Mouse (Mus musculus) CD4-positive helper T cell, adult 2 months (primary cell): ENCODE measurements around the gene Gcn1l1.

ENCODE experiments used
- DNase-seq: peaks from one replicate; pipeline ENCODE4 v3.0.0-alpha.2; 2012; ENCODE audit warnings: low read depth, missing footprints, low spot score

Gcn1l1 gene

DNA sequence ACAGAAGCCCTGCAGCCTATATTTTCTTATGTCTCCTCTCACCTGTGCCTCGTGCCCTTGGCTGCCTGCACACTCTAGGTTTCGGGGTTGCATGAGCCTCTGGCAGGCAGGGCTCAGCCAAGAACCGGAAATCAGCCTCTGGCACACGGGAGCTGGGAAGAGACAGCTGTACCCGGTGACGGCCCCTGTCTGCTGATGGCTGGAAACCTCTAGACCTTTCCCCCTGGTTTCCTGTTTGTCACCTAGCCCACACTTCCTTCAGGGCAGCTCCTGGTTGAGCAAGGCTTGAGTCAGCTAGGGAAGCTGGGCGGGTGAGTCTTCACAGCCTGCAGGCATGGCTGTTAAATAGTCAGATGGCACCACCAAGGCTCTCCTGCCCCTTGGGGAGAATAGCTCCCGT lies 30.2 kb upstream of the Gcn1l1 start:
- peak; percentile 71 for DNase-seq

DNA sequence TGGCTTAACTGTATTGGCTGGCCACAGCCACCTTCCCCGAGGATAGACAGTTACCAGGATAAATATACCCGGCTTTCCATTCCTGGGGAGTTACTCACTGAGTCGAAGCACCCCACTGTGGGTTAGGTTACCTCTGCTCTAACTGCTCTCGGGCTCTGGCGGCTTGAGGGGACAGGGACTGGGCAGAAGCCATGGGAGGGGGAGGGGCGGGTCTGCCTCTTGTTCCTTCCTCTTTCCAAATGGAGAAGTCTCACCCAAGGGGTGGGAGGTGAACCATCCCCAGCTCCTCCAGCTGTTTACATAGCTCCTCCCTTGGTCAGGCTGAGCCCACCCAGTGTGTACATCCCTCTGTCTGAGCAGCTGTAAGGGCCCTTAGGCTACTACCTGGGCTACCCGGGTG lies 29.4 kb upstream of the Gcn1l1 start:
- DNase-seq = no peak

DNA sequence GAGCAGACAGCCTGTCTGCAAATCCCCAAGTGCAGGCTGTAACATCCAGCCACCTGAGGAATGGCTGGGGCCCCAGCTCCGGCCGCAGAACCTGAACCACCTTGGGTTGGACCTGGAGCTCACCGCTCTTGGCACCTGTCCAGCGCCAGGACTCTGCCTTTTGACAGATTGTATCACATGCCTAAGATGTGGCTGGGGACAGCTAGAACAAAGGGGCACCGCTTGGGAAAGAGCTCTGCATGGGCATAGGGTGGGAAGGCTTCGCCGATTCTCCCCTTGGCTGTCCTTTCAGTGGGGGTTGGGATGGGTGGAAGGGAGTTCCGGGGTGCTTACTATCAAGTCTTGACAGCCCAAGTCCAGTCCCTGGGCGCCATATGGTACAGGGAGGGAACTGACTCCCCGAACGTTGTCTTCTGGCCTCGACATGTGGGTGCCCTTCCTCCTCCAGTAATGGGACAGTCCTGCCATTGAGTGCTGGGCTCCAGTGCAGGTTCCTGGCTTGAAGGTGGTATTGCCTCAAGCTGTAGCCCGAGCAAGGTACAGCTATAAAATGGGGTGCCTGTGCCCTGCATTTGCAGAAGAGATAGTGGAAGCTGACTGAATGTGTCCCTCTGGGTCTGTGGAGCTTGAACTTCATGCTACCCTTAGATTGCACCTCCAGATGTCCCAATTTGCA lies 26.9 kb upstream of the Gcn1l1 start:
- peak; percentile 30 for DNase-seq

DNA sequence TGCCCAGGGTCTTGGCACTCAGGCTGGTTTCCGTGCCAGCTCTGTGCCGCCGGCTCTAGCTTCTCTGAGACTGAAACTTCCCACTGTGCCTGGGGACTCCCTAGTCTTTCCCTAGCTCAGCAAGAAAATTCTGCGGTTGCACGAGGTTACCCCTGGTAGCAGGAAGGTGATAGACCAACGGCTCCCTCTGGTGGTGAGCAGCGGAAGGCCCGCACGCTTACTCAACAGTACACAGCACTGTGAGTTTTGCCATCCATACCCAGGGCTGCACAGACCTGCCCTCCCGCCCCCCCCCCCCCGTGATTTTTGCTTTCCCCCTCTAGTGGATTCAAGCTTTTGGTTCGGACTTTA lies 26.4 kb upstream of the Gcn1l1 start:
- DNase-seq = peak; percentile 90

DNA sequence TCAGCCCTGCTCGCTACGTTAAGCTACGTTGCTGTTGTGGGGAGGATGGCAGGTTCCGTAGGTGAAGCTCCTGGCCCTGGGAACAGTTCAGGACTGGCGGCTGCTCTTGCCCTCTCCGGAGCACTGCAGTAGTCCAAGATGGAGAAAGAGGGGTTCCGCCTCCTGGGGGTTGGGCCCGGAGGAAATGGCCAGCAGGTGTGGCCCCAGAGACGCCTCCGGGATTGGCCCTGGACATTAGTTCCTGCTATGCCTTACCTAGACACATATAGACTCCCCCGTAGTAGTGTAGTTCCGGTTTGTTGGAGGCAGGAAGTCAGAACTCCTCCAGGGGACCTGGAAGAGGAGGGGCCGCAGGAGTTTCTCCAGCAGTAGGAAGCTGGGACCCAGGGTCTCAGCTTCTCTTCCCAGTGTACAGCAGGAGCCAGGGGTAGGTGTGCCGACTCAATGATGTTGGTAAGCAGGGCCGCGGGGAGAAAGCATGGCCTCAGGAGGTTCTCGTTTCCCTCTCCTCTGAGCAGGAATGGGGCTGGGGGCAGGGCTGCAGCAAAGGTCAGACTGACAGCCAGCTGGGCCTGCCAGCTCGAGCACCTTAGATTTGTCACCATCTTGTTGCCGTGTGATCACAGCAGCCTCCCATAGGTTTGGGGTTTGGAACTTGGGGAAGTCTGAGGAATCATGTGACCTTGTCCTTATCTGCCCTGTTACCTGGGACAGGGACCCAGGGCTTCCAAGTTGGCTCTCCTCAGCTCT lies 22.2 kb upstream of the Gcn1l1 start:
- DNase-seq = peak; percentile 59

DNA sequence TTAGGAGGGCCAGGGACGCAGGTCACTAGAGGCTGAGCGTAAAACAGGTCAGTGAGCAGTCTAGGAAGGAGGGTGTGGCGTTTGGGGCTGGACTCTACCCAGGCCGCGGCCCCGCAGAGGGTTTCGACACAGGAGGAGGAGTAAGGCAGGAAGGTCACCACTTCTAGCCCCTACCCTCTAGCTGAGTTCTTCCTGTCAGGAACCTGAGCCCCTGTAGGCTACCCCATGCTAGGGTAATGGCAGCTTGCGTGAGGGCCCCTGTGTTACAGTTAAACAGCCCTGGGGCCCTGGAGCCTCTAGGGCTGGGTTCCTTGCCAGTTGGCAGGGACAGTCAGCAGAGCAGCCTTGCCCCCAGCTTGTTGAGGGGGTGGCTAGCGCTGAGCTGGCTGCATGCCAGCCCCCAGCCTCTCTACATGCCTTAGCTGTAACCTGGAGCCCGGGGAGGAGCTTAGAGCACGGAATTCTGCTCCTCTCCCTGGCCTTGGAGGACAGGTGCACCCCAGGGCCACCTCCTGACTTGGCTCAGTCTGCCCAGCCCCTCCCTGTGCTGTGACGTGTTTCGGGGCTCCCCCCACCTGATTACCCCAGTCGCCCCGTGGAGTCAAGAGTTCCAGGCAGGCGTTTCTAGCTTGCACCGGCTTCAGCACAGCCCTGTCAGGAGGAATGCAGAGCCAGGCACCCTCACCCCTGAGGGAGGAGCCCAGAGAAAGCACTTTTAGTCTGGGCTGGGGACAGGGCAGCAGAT lies 21.4 kb upstream of the Gcn1l1 start:
- no peak for DNase-seq

DNA sequence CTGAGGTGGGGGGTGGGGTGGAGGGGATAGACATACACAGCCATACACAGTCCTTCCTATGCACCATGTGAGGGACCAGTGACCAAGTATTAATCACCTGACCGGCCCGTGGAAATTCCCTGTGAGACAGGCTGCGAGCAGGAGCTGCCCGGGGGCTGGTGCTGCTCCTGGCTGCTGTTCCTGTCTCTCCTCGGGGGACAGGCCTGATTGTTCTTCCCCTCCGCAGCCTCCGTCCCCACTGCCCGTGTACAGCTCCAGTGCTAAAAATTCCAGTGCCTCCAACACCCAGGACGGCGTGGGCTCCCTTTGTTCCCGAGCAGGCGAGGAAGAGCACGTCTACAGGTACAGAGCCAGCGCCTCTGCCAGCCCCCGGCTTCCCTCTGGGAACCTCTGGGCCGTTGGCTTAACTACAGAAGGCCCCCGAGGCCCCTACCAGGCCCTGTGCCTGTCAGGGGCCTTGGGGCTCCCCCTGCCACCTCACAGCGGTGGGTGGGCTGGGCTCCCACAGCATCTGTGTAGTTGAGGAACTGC lies 20.3 kb upstream of the Gcn1l1 start:
- no peak for DNase-seq

DNA sequence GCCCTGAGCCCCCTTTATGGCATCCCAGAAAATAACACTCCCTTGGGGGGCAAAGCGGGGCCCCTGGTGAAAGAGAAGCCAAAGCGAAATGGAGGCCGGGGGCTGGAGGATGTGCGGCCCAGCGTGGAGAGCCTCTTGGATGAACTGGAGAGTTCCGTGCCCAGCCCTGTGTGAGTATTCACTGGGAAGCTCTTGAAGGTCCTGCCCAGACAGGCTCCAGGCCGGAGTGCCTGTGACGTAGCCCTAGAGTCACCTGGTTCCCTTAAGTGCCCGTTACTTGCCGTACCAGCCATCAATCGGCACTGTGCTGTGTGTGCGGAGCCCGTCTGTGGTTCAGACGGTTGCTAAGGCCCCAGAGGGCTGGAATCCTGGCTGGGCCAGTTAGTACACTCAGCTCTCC lies 19.4 kb upstream of the Gcn1l1 start:
- DNase-seq = no peak

DNA sequence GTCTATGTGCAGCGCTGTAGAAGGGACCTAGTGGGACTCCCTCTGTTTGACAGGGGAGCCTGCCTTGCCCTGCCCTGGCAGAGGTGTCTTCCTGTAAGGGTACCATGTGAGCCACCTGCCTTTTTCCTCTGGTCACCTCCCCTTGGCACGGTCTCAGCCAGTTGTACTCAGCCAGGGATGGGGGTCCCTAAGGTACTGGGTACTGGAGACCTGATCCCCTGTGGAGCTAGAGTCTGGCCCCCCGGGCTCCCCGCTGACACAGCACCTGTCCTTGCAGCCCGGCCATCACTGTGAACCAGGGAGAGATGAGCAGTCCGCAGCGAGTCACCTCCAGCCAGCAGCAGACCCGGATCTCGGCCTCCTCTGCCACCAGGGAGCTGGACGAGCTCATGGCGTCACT lies 18.5 kb upstream of the Gcn1l1 start:
- DNase-seq = no peak

DNA sequence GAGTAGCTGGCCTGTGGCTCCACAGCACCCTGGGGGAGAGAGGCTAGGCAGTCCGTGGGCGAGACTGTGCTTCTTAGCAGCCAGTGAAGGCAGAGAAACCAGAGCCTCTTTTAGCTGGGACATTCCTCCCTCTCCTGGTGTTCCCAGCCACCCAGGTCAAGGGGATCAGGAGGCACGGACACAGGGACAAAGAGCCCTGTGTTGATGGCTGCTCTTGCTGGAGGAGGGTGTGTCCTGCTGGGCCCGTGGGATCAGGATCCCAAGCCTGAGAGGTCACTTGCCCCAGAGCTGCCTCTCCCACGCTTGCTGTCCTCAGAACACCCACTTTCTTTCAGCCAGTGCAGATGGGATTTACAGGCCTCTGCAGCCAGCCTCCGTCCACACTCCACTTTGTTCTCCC lies 18.0 kb upstream of the Gcn1l1 start:
- no peak for DNase-seq

DNA sequence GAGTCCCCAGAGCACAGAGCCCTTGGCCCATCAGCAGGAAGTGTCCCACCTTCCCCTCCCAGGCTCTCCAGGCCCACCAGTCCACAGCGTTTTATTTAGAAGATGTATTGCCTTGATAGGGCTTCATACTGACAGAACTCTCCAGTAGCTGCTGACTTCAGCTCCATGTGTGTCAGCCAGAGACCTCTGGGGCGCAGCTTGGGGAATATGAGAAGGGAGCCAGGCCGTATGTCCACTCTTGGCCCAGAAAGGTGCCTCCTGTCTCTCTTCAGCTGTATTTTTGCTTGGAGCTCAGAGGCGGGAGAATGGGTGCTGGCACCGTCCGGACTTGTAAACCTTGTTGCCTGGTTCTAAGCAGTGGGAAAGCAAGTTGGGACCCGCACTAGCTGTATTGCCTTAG lies 17.6 kb upstream of the Gcn1l1 start:
- DNase-seq = no peak

DNA sequence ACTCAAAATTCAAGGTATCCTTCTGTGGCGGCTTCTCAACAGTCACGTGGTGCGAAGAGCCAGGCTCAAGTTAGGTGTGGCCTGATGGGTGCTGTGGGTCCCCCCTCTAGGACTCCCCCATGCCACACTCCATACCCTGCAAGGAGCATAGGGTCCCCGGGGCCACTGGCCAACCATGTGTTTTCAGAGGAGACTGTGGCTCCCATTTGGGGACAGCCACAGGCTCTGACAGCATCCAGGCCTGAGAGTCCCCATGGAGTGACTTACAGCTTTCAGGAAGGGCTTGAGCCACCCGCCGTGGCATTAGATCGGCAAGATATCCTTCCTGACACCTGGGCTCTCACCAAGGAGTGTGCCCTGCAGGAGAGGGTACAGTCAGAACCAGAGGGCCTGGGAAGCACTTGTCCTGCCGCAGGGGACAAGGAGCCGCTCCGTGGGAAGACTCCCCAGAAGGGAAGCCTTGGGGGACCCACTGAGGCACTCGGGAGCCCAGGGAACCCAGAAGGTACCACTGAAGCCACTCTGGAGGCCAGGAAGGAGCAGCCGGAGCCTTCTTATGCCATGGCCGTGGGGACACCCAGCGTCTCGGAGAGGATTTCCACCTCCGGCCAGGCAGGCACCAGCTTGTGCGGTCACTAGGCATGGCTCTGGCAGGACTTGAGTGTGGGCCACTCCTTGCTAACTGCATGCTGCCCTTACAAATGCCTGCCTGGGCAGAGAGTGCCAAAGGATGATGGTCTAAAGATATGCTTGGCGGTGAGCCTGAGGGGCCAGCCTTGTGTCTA lies 16.4 kb upstream of the Gcn1l1 start:
- no peak for DNase-seq

DNA sequence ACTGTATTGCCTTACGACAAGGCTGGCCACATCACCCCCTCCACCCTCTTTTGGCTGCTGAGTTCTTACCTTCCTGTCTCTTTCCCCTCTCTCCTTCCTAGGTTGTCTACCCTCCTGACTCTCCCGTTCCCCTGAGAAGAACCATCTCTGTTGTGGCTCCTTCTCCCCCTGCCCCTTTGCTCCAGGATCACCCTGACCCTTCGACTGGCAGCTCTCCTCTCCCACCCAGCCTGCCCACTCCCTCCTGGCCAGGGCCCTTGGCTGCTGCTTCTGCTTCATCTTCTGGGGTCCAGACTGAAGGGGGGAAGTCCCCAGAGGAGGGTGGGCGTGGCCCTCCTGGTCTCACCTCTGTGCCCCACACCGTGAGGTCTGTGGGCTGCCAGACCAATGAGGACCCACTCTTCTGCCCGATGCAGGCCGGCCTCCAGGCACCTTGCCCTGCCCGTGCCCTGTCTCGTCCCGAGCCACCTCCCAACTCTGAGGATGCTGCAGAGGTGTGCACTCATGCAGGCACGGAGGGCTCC lies 14.5 kb upstream of the Gcn1l1 start:
- no peak for DNase-seq

DNA sequence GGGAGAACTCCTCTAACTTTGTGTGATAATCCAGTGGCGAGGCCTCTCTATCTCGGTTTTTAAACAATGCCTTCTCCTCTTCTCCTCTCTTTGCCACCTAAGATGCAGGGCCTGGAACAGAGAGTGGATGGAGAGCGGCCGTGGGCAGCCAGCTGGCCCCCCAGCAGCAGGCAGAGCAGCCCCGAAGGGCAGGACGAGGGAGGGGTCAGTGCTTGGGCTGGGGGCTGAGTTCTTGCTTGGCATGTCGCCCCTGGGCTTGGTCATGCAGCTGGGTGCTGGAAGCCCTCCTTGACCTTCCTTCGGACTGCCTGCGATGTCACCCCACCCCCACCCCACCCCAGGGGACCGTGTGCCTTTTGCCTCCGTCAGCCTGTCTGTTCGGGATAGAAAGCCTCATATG lies 13.7 kb upstream of the Gcn1l1 start:
- no peak for DNase-seq

DNA sequence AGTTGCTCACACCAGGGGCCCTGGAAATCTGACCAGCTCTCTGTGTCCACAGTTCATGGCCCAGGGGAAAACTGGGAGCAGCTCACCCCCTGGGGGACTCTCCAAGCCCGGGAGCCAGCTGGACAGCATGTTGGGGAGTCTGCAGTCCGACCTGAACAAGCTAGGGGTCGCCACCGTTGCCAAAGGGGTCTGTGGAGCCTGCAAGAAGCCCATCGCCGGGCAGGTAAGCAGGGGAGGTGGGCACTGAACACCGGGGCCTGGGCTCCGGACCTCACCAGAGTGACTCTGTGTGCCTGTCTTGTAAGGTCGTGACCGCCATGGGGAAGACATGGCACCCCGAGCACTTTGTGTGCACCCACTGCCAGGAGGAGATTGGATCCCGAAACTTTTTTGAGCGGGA lies 13.3 kb upstream of the Gcn1l1 start:
- no peak for DNase-seq

DNA sequence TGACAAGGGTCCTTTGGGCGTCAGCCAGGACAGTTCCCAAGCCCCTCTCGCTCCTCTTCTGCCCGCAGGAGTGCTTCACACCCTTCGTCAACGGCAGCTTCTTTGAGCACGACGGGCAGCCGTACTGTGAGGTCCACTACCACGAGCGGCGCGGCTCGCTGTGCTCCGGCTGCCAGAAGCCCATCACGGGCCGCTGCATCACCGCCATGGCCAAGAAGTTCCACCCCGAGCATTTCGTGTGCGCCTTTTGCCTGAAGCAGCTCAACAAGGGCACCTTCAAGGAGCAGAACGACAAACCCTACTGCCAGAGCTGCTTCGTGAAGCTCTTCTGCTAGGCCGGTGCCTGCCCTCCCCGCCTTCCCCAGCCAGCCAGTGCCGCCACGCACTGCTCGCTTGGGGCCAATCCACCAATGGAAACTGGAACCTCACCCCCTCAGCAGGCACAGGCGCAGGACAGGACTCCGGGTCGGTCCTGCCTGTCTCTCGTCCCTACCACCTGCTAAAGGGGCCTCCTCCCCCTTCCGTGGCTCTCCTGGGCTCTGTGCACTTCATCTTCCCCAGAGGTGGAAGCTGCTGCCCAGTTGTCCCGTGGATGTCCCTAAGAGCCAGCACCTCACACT lies 11.1 kb upstream of the Gcn1l1 start:
- no peak for DNase-seq

DNA sequence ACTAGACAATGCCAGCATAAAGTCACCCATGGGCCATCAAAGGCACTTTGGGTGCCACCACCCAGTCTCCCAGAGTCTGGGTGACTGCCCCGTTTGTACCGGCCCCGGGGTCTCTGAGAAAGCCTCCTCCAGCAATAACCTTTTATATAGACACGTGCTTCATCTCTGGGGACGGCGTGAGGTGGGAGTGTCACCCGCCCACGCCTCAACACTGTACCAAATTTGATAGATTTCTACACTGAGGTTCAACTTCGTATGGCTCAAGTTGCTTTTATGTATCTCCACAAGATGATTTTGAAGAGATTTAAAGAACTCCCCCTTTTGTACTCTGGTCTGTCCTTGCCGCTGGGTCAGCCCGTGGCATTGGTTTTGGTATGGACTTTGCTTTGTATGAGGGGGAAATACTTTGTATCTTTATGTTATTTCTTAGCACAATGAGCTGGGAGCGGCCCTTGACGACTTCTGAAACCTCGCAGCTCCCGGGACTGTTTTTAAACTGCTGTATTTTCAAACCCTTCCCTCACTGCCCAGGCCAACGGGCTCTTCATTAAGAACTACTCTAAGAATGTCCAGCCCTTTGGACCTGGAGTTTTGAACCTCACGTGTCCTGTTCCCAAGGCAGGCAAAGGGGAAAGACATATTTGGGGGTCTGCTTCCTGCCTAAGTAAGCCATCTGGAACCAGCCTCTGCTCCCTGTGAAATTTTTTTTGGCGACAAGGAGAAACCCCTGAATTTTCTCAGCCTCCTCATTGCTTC lies 10.3 kb upstream of the Gcn1l1 start:
- no peak for DNase-seq

DNA sequence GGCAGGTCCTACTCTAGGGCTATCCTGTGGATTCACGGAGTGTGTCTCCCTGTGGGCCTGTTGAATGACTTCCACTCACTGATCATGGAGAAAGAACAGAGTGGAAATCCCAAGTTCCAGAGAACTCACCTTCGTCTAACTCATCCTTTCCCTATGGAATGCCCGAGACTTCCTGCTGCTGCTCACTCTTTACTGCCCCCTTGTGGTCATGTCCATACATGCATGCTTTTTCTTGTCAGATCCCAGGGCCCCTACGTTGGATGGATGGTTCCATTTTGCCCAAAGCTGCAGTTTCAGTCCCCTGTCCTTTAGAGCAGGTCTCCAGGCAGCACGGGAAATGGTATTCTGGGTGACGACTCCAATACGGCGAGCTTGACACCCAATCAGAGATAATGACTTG lies 8.8 kb upstream of the Gcn1l1 start:
- peak; percentile 71 for DNase-seq

DNA sequence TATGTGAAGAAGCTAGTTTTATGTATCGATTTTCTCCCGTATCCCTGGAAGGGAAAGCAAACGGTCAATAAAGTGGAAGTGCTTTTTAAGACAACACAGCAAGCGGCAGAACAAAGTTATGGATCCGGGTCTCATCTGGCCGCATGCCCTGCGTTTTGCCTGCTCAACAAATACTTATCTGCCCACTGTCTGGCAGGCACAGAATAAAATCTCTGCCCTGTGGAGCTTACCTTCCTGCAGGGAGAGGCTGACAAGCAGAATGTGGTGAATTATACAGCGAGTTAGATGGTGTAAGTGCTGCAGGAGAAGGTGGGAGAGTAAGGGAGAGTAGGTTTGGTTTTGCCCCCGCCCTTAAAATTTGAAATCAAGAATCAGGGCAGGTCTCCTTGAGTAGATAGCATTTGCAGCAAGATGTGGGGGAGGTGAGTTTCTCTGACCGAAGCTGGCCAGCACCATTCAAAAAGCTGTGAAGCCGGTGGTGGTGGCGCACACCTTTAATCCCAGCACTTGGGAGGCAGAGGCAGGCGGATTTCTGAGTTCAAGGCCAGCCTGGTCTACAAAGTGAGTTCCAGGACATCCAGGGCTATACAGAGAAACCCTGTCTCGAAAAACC lies 6.8 kb upstream of the Gcn1l1 start:
- no peak for DNase-seq
